Mouse (Mus musculus) left cerebral cortex, postnatal 10 days (tissue): ENCODE data around the gene Aldh1b1. TPM values are rescaled to one million over a fixed set of nuclear protein-coding genes. Genes with fewer than 3 reads are reported as not detected.

ENCODE experiments used
- DNase-seq, 2 experiments: peaks; one replicate each; pipeline ENCODE4 v3.0.0; 2021 to 2022; ENCODE audit warnings: low spot score in 2 of 2, mixed read lengths in 1 of 2; ENCODE audit errors: extremely low spot score in 1 of 2
- intact Hi-C: fragments of 180-260 bp; cut with DNase I; formaldehyde crosslinking; loops from one replicate; pipeline ENCODE4 v1.15.1; 2025
- total RNA-seq, 2 experiments: library from RNA; stranded (reverse); gene quantifications; 2 replicates each; pipeline ENCODE4 v1.2.3; 2021

Gene Aldh1b1
- total RNA-seq, 2 experiments from 2014 or later, result 17.7 to 18.3 TPM

GRCm38 (mm10) chr4:45853496-45854246 is 54.8 kb downstream of the Aldh1b1 start:
- intact Hi-C loops, result loop anchor here (10.0 kb wide), 1 partner anchor 839 kb away; the partner anchor contains the start of genes Polr1e and Zbtb5
- DNase-seq, result no peak

Other genes starting within 250 kb of the Aldh1b1 start
- gene Igfbpl1, start 27.9 kb downstream of the Aldh1b1 start, total RNA-seq, result 1 to 10 TPM; 2.6 to 2.9 TPM
- not detected for gene Stra6l, start 49.6 kb downstream of the Aldh1b1 start, total RNA-seq
- under 1 TPM; 0.08 to 0.21 TPM for gene Ccdc180, start 91.3 kb downstream of the Aldh1b1 start, total RNA-seq
- gene Tdrd7, start 166.3 kb downstream of the Aldh1b1 start, total RNA-seq, result 10 to 100 TPM; 23.4 to 25.7 TPM
- gene Tmod1, start 239.9 kb downstream of the Aldh1b1 start, total RNA-seq, result 10 to 100 TPM; 10.5 to 11.3 TPM